In the genomic region with DNA sequence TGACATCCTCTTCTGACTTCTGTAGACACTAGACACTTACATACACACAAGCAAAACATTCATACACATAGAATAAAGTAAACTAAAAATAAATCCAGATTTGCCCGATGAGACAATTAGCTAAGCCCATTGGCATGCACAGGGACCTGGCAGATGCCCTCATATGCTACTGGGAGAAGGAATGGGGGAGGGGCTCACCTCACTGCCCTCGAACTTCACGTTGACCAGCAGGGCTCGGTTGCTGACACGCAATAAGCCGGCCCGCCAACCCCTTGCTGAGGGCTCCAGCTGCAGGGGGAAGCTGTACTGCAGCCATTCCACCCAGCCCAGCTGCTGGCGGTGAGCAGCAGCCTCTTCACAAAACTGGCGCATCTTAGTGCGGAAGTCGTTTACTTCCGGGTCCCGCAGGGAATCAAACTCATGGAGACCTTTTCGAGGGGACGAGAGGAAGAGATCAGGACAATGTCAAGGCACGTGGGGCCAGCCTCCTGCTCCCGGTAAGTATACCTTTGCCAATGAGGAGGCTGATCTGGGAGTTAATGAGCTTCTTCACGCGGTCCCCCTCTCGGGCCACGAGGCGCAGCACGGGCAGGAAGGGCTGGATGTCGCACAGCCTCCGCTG, we compare ENCODE assay signal across 23 mouse cellular contexts. TPM values are rescaled to one million over a fixed set of nuclear protein-coding genes. Genes with fewer than 3 reads are reported as not detected.
A peak's percentile ranks its signal among the peaks of the same experiment; 100 is the strongest.
DNase-seq lines count a peak whose midpoint lies in the region; ATAC-seq and TF ChIP-seq lines count a peak whose summit lies in the region.
"Had no signal": no experiment of that assay in that cellular context is flagged by ENCODE, and none has a peak within 500 bp of the region (broad histone marks: within the 10 kb centered on the region; RNA-seq: fewer than 3 reads in every experiment).

No protein-coding gene starts in this region.

- H3K36me3 ChIP-seq in heart, embryonic 10.5 days: 0 out of 2 replicates have a peak, but pooled peaks cover 14% of the 10 kb centered on the region
- H3K36me3 ChIP-seq in liver, embryonic 11.5 days (ENCODE audit: control insufficient read depth, insufficient read depth, low read length): 0 out of 2 replicates have a peak, but pooled peaks cover 3% of the 10 kb centered on the region
- H3K36me3 ChIP-seq in liver, postnatal 0 days (replicated peaks; ENCODE audit: insufficient read depth, low read length): peaks cover 9% of the 10 kb centered on the region; the same call in 1 of the 2 replicates
- no peaks in the 10 kb centered on the region for H3K36me3 ChIP-seq in testis, adult 2 months (ENCODE audit: control insufficient read depth, insufficient read depth, low read length)
- H3K36me3 ChIP-seq in liver, embryonic 13.5 days: peaks cover 9% of the 10 kb centered on the region; the same call in 1 of the 2 replicates
- H3K36me3 ChIP-seq in midbrain, embryonic 14.5 days (ENCODE audit: control insufficient read depth, insufficient read depth, low read length): peaks cover 46% of the 10 kb centered on the region
- H3K36me3 ChIP-seq: kidney, embryonic 15.5 days had no signal

- no peak for TF ChIP-seq EP300 in liver, postnatal 0 days (IDR thresholded peaks at IDR 0.05; ENCODE audit: low read depth)

- 0 out of 2 replicates have a peak overlapping the region, but pooled peaks have one; percentile 34 for H3K9ac ChIP-seq in liver, embryonic 11.5 days (ENCODE audit: low read depth, low read length)
- no peak overlapping the region for H3K9ac ChIP-seq in liver, postnatal 0 days (replicated peaks)
- H3K9ac ChIP-seq in liver, embryonic 13.5 days: no peak overlapping the region
- no peak overlapping the region for H3K9ac ChIP-seq in midbrain, embryonic 14.5 days (replicated peaks; ENCODE audit: low read length)
- H3K9ac ChIP-seq: hindbrain, embryonic 14.5 days; kidney, embryonic 15.5 days; limb, embryonic 13.5 days; neural tube, embryonic 15.5 days had no signal

- intact Hi-C loops in heart, postnatal 36 days (cut with DNase I): no loop called here

- peak overlapping the region; percentile 62 for H3K27ac ChIP-seq in heart, embryonic 10.5 days
- no peak overlapping the region for H3K27ac ChIP-seq in liver, embryonic 11.5 days (ENCODE audit: low read depth, low read length)
- H3K27ac ChIP-seq in liver, postnatal 0 days (ENCODE audit: low read depth): no peak overlapping the region
- no peak overlapping the region for H3K27ac ChIP-seq in testis, adult 2 months (ENCODE audit: control insufficient read depth, insufficient read depth, low read depth, low read length)
- H3K27ac ChIP-seq in liver, embryonic 13.5 days: no peak overlapping the region
- no peak overlapping the region for H3K27ac ChIP-seq in midbrain, embryonic 14.5 days (replicated peaks; ENCODE audit: low read depth, low read length)
- H3K27ac ChIP-seq: hindbrain, embryonic 14.5 days; kidney, embryonic 15.5 days; limb, embryonic 13.5 days; neural tube, embryonic 15.5 days had no signal

- DNase-seq in heart, embryonic 10.5 days (ENCODE audit: low spot score): no peak
- DNase-seq in heart, postnatal 36 days: no peak
- DNase-seq in liver, embryonic 11.5 days (ENCODE audit: low spot score): no peak
- no peak for DNase-seq in liver, postnatal 0 days
- no peak for DNase-seq in testis, postnatal 10 days (ENCODE audit: low spot score)
- DNase-seq in liver, embryonic 13.5 days: no peak
- DNase-seq in midbrain, embryonic 14.5 days: no peak
- DNase-seq: adrenal gland, adult 8-10 months; cerebellum, adult 11 months; cerebellum, postnatal 36 days; right cerebral cortex, postnatal 25 days had no signal

- WGBS in heart, embryonic 10.5 days: 62% methylated on average over 25 of the region's 25 CpGs
- WGBS in liver, embryonic 11.5 days: 74% methylated on average over 25 of the region's 25 CpGs
- 80% methylated on average over 25 of the region's 25 CpGs for WGBS in liver, postnatal 0 days (ENCODE audit: insufficient replicate concordance)
- WGBS in liver, embryonic 13.5 days (ENCODE audit: insufficient replicate concordance): 72% methylated on average over 25 of the region's 25 CpGs
- WGBS in midbrain, embryonic 14.5 days: 67% methylated on average over 25 of the region's 25 CpGs

- H3K27me3 ChIP-seq in heart, embryonic 10.5 days (ENCODE audit: insufficient read depth, poor library complexity, severe bottlenecking): 0 out of 2 replicates have a peak, but pooled peaks cover 10% of the 10 kb centered on the region
- no peaks in the 10 kb centered on the region for H3K27me3 ChIP-seq in liver, embryonic 11.5 days (replicated peaks; ENCODE audit: control insufficient read depth, insufficient read depth, low read length)
- no peaks in the 10 kb centered on the region for H3K27me3 ChIP-seq in liver, postnatal 0 days (ENCODE audit: insufficient read depth, low read length)
- H3K27me3 ChIP-seq in testis, adult 2 months (ENCODE audit: control insufficient read depth, insufficient read depth, low read length): no peaks in the 10 kb centered on the region
- no peaks in the 10 kb centered on the region for H3K27me3 ChIP-seq in liver, embryonic 13.5 days
- no peaks in the 10 kb centered on the region for H3K27me3 ChIP-seq in midbrain, embryonic 14.5 days (ENCODE audit: control insufficient read depth, insufficient read depth, low read length)
- H3K27me3 ChIP-seq: kidney, embryonic 15.5 days; limb, embryonic 13.5 days; neural tube, embryonic 15.5 days had no signal

- peak overlapping the region; percentile 30; the same call in 1 of the 2 replicates for H3K4me3 ChIP-seq in heart, embryonic 10.5 days
- no peak overlapping the region for H3K4me3 ChIP-seq in liver, embryonic 11.5 days (ENCODE audit: low read depth, low read length)
- no peak overlapping the region for H3K4me3 ChIP-seq in liver, postnatal 0 days (ENCODE audit: low read depth, low read length)
- H3K4me3 ChIP-seq in testis, adult 2 months (ENCODE audit: control insufficient read depth, low read depth, low read length): peak overlapping the region; percentile 72
- no peak overlapping the region for H3K4me3 ChIP-seq in liver, embryonic 13.5 days (replicated peaks)
- H3K4me3 ChIP-seq in midbrain, embryonic 14.5 days (replicated peaks; ENCODE audit: low read depth, low read length): no peak overlapping the region
- H3K4me3 ChIP-seq: erythroblast, embryonic 14.5 days; kidney, embryonic 15.5 days; limb, embryonic 13.5 days; myocyte; neural tube, embryonic 15.5 days had no signal

- ATAC-seq in liver, embryonic 11.5 days (replicated peaks; ENCODE audit: low FRiP score): no peak
- no peak for ATAC-seq in liver, postnatal 0 days
- no peak for ATAC-seq in liver, embryonic 13.5 days (ENCODE audit: low read depth)
- ATAC-seq in midbrain, embryonic 14.5 days (ENCODE audit: low FRiP score, low TSS enrichment): no peak
- ATAC-seq: forebrain, embryonic 16.5 days; intestine, embryonic 16.5 days; lung, postnatal 0 days had no signal

- H3K9me3 ChIP-seq in heart, embryonic 10.5 days: no peaks in the 10 kb centered on the region
- no peaks in the 10 kb centered on the region for H3K9me3 ChIP-seq in liver, embryonic 11.5 days (ENCODE audit: control insufficient read depth, low read length)
- no peaks in the 10 kb centered on the region for H3K9me3 ChIP-seq in liver, postnatal 0 days (ENCODE audit: low read length)
- H3K9me3 ChIP-seq in liver, embryonic 13.5 days (replicated peaks): no peaks in the 10 kb centered on the region
- no peaks in the 10 kb centered on the region for H3K9me3 ChIP-seq in midbrain, embryonic 14.5 days (ENCODE audit: control insufficient read depth, low read length)
- H3K9me3 ChIP-seq: G1E; kidney, embryonic 15.5 days; limb, embryonic 13.5 days; neural tube, embryonic 15.5 days had no signal

- no peak for TF ChIP-seq CTCF in liver, postnatal 0 days (IDR thresholded peaks at IDR 0.05; ENCODE audit: low read depth)
- TF ChIP-seq CTCF in testis, adult 2 months (IDR thresholded peaks at IDR 0.05; ENCODE audit: control insufficient read depth, insufficient read depth, insufficient replicate concordance, low read depth, low read length): no peak

- TF ChIP-seq POLR2A in testis, adult 2 months (IDR thresholded peaks at IDR 0.05; ENCODE audit: control insufficient read depth, low read depth, low read length): no peak

- peaks cover 21% of the 10 kb centered on the region for H3K4me1 ChIP-seq in heart, embryonic 10.5 days
- H3K4me1 ChIP-seq in liver, embryonic 11.5 days (replicated peaks; ENCODE audit: control insufficient read depth, insufficient read depth, low read length): peaks cover 23% of the 10 kb centered on the region
- peaks cover 3% of the 10 kb centered on the region; the same call in 1 of the 2 replicates for H3K4me1 ChIP-seq in liver, postnatal 0 days (ENCODE audit: insufficient read depth)
- H3K4me1 ChIP-seq in testis, adult 2 months (ENCODE audit: control insufficient read depth, insufficient read depth, low read length): peaks cover 9% of the 10 kb centered on the region
- H3K4me1 ChIP-seq in liver, embryonic 13.5 days (replicated peaks): peaks cover 37% of the 10 kb centered on the region
- no peaks in the 10 kb centered on the region for H3K4me1 ChIP-seq in midbrain, embryonic 14.5 days (ENCODE audit: control insufficient read depth, insufficient read depth, low read length)
- H3K4me1 ChIP-seq: neural tube, embryonic 15.5 days had no signal

- H3K4me2 ChIP-seq in liver, embryonic 11.5 days: peak overlapping the region; percentile 31
- no peak overlapping the region for H3K4me2 ChIP-seq in liver, postnatal 0 days (ENCODE audit: low read depth, low read length)
- H3K4me2 ChIP-seq in liver, embryonic 13.5 days: peak overlapping the region; percentile 14
- no peak overlapping the region for H3K4me2 ChIP-seq in midbrain, embryonic 14.5 days (ENCODE audit: low read length)
- H3K4me2 ChIP-seq: hindbrain, embryonic 14.5 days; kidney, embryonic 15.5 days; limb, embryonic 13.5 days; midbrain, embryonic 11.5 days; neural tube, embryonic 15.5 days had no signal

RNA-seq across cellular contexts. Expression of gene Pik3cd, which starts 42.8 kb away (rescaled TPM):
- polyA plus RNA-seq in heart, embryonic 10.5 days (2016; fragmentation: Nextera tagmentation; extraction: Ambion mirVana): 3.4 and 4.8 TPM in 2 replicates
- total RNA-seq in heart, postnatal 36 days (2021): 1 to 10 TPM; 4.3 to 5.9 TPM
- 12.6 and 12.9 TPM in 2 replicates for polyA plus RNA-seq in liver, embryonic 11.5 days (2014; fragmentation: Nextera tagmentation; extraction: Ambion mirVana)
- polyA plus RNA-seq in liver, postnatal 0 days (2015; fragmentation: Nextera tagmentation; extraction: Ambion mirVana): 4.9 and 7.8 TPM in 2 replicates
- 27.7 and 28.5 TPM in 2 replicates for polyA plus RNA-seq in testis, adult 2 months (2012; rRNA removed)
- polyA plus RNA-seq in liver, embryonic 13.5 days (2015; fragmentation: Nextera tagmentation; extraction: Ambion mirVana): 5.6 and 6.4 TPM in 2 replicates
- 12.7 and 14.2 TPM in 2 replicates for polyA plus RNA-seq in midbrain, embryonic 14.5 days (2014; fragmentation: Nextera tagmentation; extraction: Ambion mirVana)

Comparison
In these comparisons a context has a peak if more than half of its experiments do, and no peak if none do; other contexts are left out.
1. H3K4me2 ChIP-seq: peak in liver, embryonic 11.5 days (single experiment) and liver, embryonic 13.5 days (single experiment); none in liver, postnatal 0 days (single experiment) and midbrain, embryonic 14.5 days (single experiment).
2. H3K4me3 ChIP-seq: peak in heart, embryonic 10.5 days (single experiment) and testis, adult 2 months (single experiment); none in liver, embryonic 11.5 days (single experiment), liver, postnatal 0 days (single experiment), liver, embryonic 13.5 days (single experiment) and midbrain, embryonic 14.5 days (single experiment).